Mouse (Mus musculus): ENCODE measurements around the gene Qars. TPM values are rescaled to one million over a fixed set of nuclear protein-coding genes. Genes with fewer than 3 reads are reported as not detected.

Gene Qars
- polyA plus RNA-seq, 1 experiment from 2014 or later: 52.6 TPM

- WGBS (ENCODE audit: insufficient replicate concordance): 88% methylated on average over 20 of the region's 20 CpGs
- Histone ChIP-seq H3K4me1 (replicated peaks) (peaks cover 29% of the 10 kb centered on the region), H3K36me3 (replicated peaks) (peaks cover 27% of the 10 kb centered on the region), H3K9me3 (replicated peaks) (no peaks in the 10 kb centered on the region), H3K9ac (no peak overlapping the region), H3K4me3 (replicated peaks) (no peak overlapping the region), H3K27me3 (no peaks in the 10 kb centered on the region), H3K27ac (replicated peaks) (peak overlapping the region; percentile 97; the same call in 1 of the 2 replicates), H3K4me2 (no peak overlapping the region)
- no peak for ATAC-seq (ENCODE audit: insufficient read depth)
Measured at GRCm38 (mm10) chr9:108489215-108489614, 18.3 kb upstream of the Qars start.

GRCm38 (mm10) chr9:108489702-108490558 lies 17.6 kb upstream of the Qars start:
- peaks cover 34% of the 10 kb centered on the region for H3K36me3 ChIP-seq (replicated peaks)
- no peak for ATAC-seq (ENCODE audit: insufficient read depth)
- peaks cover 29% of the 10 kb centered on the region for H3K4me1 ChIP-seq (replicated peaks)
- peak overlapping the region; percentile 92 for H3K9ac ChIP-seq
- H3K27me3 ChIP-seq: no peaks in the 10 kb centered on the region
- peak overlapping the region; percentile 97 for H3K27ac ChIP-seq (replicated peaks)
- H3K4me2 ChIP-seq: peak overlapping the region; percentile 87
- WGBS (ENCODE audit: insufficient replicate concordance): 70% methylated on average over 26 of the region's 26 CpGs
- no peaks in the 10 kb centered on the region for H3K9me3 ChIP-seq (replicated peaks)
- peak overlapping the region; percentile 96 for H3K4me3 ChIP-seq (replicated peaks)

- Histone ChIP-seq H3K36me3 (replicated peaks) (peaks cover 42% of the 10 kb centered on the region), H3K27me3 (no peaks in the 10 kb centered on the region), H3K9ac (peak within 1 kb of the TSS; percentile 92), H3K4me1 (replicated peaks) (peaks cover 29% of the 10 kb centered on the region), H3K4me3 (replicated peaks) (peak within 1 kb of the TSS; percentile 96), H3K9me3 (replicated peaks) (no peaks in the 10 kb centered on the region), H3K4me2 (peak within 1 kb of the TSS; percentile 87), H3K27ac (replicated peaks) (peak within 1 kb of the TSS; percentile 97)
- under 1% methylated on average over 69 of the region's 69 CpGs for WGBS (ENCODE audit: insufficient replicate concordance)
- ATAC-seq (ENCODE audit: insufficient read depth): peak; percentile 88
Measured at GRCm38 (mm10) chr9:108490559-108491285, 16.8 kb upstream of the Qars start, which contains the start of gene Usp19. Gene Usp19 (plus strand): TSS chr9:108490602.

- peak; percentile 19; the same call in 1 of the 2 replicates for ATAC-seq (ENCODE audit: insufficient read depth)
- Histone ChIP-seq H3K4me2 (peak overlapping the region; percentile 87), H3K36me3 (replicated peaks) (peaks cover 47% of the 10 kb centered on the region), H3K27me3 (no peaks in the 10 kb centered on the region), H3K9ac (peak overlapping the region; percentile 92), H3K27ac (replicated peaks) (peak overlapping the region; percentile 97), H3K4me3 (replicated peaks) (peak overlapping the region; percentile 96), H3K4me1 (replicated peaks) (peaks cover 29% of the 10 kb centered on the region), H3K9me3 (replicated peaks) (no peaks in the 10 kb centered on the region)
- 1% methylated on average over 12 of the region's 12 CpGs for WGBS (ENCODE audit: insufficient replicate concordance)
Measured at GRCm38 (mm10) chr9:108491286-108491580, 16.3 kb upstream of the Qars start.

GRCm38 (mm10) chr9:108492043-108492750 lies 15.3 kb upstream of the Qars start:
- Histone ChIP-seq H3K9ac (peak overlapping the region; percentile 92), H3K9me3 (replicated peaks) (no peaks in the 10 kb centered on the region), H3K4me3 (replicated peaks) (peak overlapping the region; percentile 96), H3K36me3 (replicated peaks) (peaks cover 54% of the 10 kb centered on the region), H3K27me3 (no peaks in the 10 kb centered on the region), H3K4me1 (replicated peaks) (peaks cover 29% of the 10 kb centered on the region), H3K27ac (replicated peaks) (peak overlapping the region; percentile 97), H3K4me2 (peak overlapping the region; percentile 87)
- ATAC-seq (ENCODE audit: insufficient read depth): no peak
- WGBS (ENCODE audit: insufficient replicate concordance): 68% methylated on average over 16 of the region's 16 CpGs

- Histone ChIP-seq H3K27ac (replicated peaks) (no peak overlapping the region), H3K4me3 (replicated peaks) (no peak overlapping the region), H3K9me3 (replicated peaks) (no peaks in the 10 kb centered on the region), H3K9ac (no peak overlapping the region), H3K4me1 (replicated peaks) (peaks cover 29% of the 10 kb centered on the region), H3K4me2 (no peak overlapping the region), H3K36me3 (replicated peaks) (peaks cover 61% of the 10 kb centered on the region), H3K27me3 (no peaks in the 10 kb centered on the region)
- ATAC-seq (ENCODE audit: insufficient read depth): no peak
- WGBS (ENCODE audit: insufficient replicate concordance): 88% methylated on average over 8 of the region's 8 CpGs
Measured at GRCm38 (mm10) chr9:108493246-108493645, 14.3 kb upstream of the Qars start.

GRCm38 (mm10) chr9:108494146-108494825 lies 13.2 kb upstream of the Qars start:
- Histone ChIP-seq H3K9ac (no peak overlapping the region), H3K4me1 (replicated peaks) (peaks cover 29% of the 10 kb centered on the region), H3K4me3 (replicated peaks) (no peak overlapping the region), H3K9me3 (replicated peaks) (no peaks in the 10 kb centered on the region), H3K36me3 (replicated peaks) (peaks cover 72% of the 10 kb centered on the region), H3K4me2 (no peak overlapping the region), H3K27me3 (no peaks in the 10 kb centered on the region), H3K27ac (replicated peaks) (no peak overlapping the region)
- WGBS (ENCODE audit: insufficient replicate concordance): 89% methylated on average over 19 of the region's 19 CpGs
- ATAC-seq (ENCODE audit: insufficient read depth): no peak

- no peak overlapping the region for H3K4me2 ChIP-seq
- ATAC-seq (ENCODE audit: insufficient read depth): no peak
- H3K9ac ChIP-seq: no peak overlapping the region
- H3K4me1 ChIP-seq (replicated peaks): peaks cover 25% of the 10 kb centered on the region
- no peaks in the 10 kb centered on the region for H3K27me3 ChIP-seq
- no peak overlapping the region for H3K4me3 ChIP-seq (replicated peaks)
- no peaks in the 10 kb centered on the region for H3K9me3 ChIP-seq (replicated peaks)
- 84% methylated on average over 10 of the region's 10 CpGs for WGBS (ENCODE audit: insufficient replicate concordance)
- H3K36me3 ChIP-seq (replicated peaks): peaks cover 78% of the 10 kb centered on the region
- H3K27ac ChIP-seq (replicated peaks): no peak overlapping the region
Measured at GRCm38 (mm10) chr9:108494905-108495304, 12.6 kb upstream of the Qars start.

GRCm38 (mm10) chr9:108499231-108499630 lies 8.3 kb upstream of the Qars start:
- Histone ChIP-seq H3K27ac (replicated peaks) (no peak overlapping the region), H3K9ac (no peak overlapping the region), H3K27me3 (no peaks in the 10 kb centered on the region), H3K4me2 (no peak overlapping the region), H3K4me3 (replicated peaks) (no peak overlapping the region), H3K9me3 (replicated peaks) (no peaks in the 10 kb centered on the region), H3K36me3 (replicated peaks) (peaks cover 89% of the 10 kb centered on the region), H3K4me1 (replicated peaks) (no peaks in the 10 kb centered on the region)
- no peak for ATAC-seq (ENCODE audit: insufficient read depth)
- 87% methylated on average over 7 of the region's 7 CpGs for WGBS (ENCODE audit: insufficient replicate concordance)

- WGBS (ENCODE audit: insufficient replicate concordance): 92% methylated on average over 15 of the region's 15 CpGs
- H3K27me3 ChIP-seq: no peaks in the 10 kb centered on the region
- no peaks in the 10 kb centered on the region for H3K9me3 ChIP-seq (replicated peaks)
- peaks cover 82% of the 10 kb centered on the region for H3K36me3 ChIP-seq (replicated peaks)
- no peaks in the 10 kb centered on the region for H3K4me1 ChIP-seq (replicated peaks)
- H3K4me3 ChIP-seq (replicated peaks): no peak overlapping the region
- no peak overlapping the region for H3K27ac ChIP-seq (replicated peaks)
- H3K9ac ChIP-seq: no peak overlapping the region
- ATAC-seq (ENCODE audit: insufficient read depth): no peak
- no peak overlapping the region for H3K4me2 ChIP-seq
Measured at GRCm38 (mm10) chr9:108499943-108500342, 7.6 kb upstream of the Qars start.
